Mouse (Mus musculus) intestine, embryonic 14.5 days (tissue): ENCODE data around the gene Nubp2. TPM values are rescaled to one million over a fixed set of nuclear protein-coding genes. Genes with fewer than 3 reads are reported as not detected.

ENCODE experiments used
- ATAC-seq: fragments of 200-750 bp; cut with Nextera tagmentation; replicated peaks from 2 replicates; pipeline ENCODE4 v1.8.0; 2017; ENCODE audit warnings: low read depth, moderate number of reproducible peaks, moderate TSS enrichment, moderate library complexity; ENCODE audit not compliant: low FRiP score, low TSS enrichment
- DNase-seq: peaks from one replicate; pipeline ENCODE4 v3.0.0-alpha.2; 2018; ENCODE audit warnings: low spot score
- H3K27ac ChIP-seq: fragments of 300-500 bp; sonication (generic); 2 replicates; pipeline ENCODE4 v1.5.1; 2014; ENCODE audit warnings: low read depth, mild to moderate bottlenecking, control low read depth
- H3K27me3 ChIP-seq: fragments of 300-500 bp; sonication (generic); replicated peaks from 2 replicates; pipeline ENCODE4 v1.6.1; 2014; ENCODE audit warnings: low read length, control low read depth; ENCODE audit not compliant: control insufficient read depth, insufficient read depth
- H3K36me3 ChIP-seq: fragments of 300-500 bp; sonication (generic); 2 replicates; pipeline ENCODE4 v1.6.1; 2014; ENCODE audit warnings: low read length, control low read depth; ENCODE audit not compliant: control insufficient read depth, insufficient read depth
- H3K4me1 ChIP-seq: fragments of 300-500 bp; sonication (generic); replicated peaks from 2 replicates; pipeline ENCODE4 v1.6.1; 2014; ENCODE audit warnings: low read length, control low read depth, mixed read lengths; ENCODE audit not compliant: control insufficient read depth, insufficient read depth
- H3K4me2 ChIP-seq: fragments of 300-500 bp; sonication (generic); 2 replicates; pipeline ENCODE4 v1.6.1; 2014; ENCODE audit warnings: low read length
- H3K4me3 ChIP-seq: fragments of 300-500 bp; sonication (generic); 2 replicates; pipeline ENCODE4 v1.5.1; 2014; ENCODE audit warnings: low read depth, low read length, control low read depth, mixed read lengths
- H3K9ac ChIP-seq: fragments of 300-500 bp; sonication (generic); 2 replicates; pipeline ENCODE4 v1.6.1; 2014; ENCODE audit warnings: mild to moderate bottlenecking, low read length
- H3K9me3 ChIP-seq: fragments of 300-500 bp; sonication (generic); 2 replicates; pipeline ENCODE4 v1.6.1; 2016; ENCODE audit warnings: low read length, control low read depth; ENCODE audit not compliant: control insufficient read depth
- WGBS: fragments of 180-500 bp; shearing (Covaris S2); extraction: QIAGEN DNeasy Blood & Tissue Kit; methylation state at CpG from one replicate; pipeline ENCODE4 v1.1.7; 2014; 5-methylcytosine and 5-hydroxymethylcytosine counted together
- polyA plus RNA-seq: library from polyadenylated mRNA; unstranded; fragments of >200 nt; fragmentation: Nextera tagmentation; extraction: Ambion mirVana; gene quantifications from 2 replicates; pipeline ENCODE4 v1.2.1, GENCODE M21; 2014

The Nubp2 gene
- polyA plus RNA-seq, 1 experiment from 2014 or later: 61.9 TPM

DNA sequence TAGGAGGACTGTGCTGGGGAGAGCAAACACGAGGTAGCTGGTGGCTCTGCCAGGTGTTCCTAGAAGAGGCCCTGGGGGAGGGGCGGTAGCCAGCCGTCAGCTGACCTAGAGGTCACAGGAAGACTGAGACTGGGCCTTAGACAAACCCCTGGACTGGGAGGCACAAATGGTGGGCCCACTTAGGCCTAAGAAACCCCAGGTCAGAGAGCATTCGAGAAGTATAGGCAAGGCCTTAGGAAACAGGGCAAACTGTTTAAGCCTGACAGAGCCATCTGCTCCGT is 8.1 kb downstream of the Nubp2 start:
- 0 out of 2 replicates have a peak, but pooled peaks cover 5% of the 10 kb centered on the region for H3K4me1 ChIP-seq
- H3K9me3 ChIP-seq: no peaks in the 10 kb centered on the region
- no peak for DNase-seq
- H3K27ac ChIP-seq: no peak overlapping the region
- no peak overlapping the region for H3K4me2 ChIP-seq
- H3K9ac ChIP-seq: no peak overlapping the region
- peaks cover 10% of the 10 kb centered on the region for H3K36me3 ChIP-seq
- no peaks in the 10 kb centered on the region for H3K27me3 ChIP-seq
- WGBS: 24% methylated on average over 5 of the region's 5 CpGs
- ATAC-seq: 0 out of 2 replicates have a peak, but pooled peaks have one; percentile 37
- no peak overlapping the region for H3K4me3 ChIP-seq

DNA sequence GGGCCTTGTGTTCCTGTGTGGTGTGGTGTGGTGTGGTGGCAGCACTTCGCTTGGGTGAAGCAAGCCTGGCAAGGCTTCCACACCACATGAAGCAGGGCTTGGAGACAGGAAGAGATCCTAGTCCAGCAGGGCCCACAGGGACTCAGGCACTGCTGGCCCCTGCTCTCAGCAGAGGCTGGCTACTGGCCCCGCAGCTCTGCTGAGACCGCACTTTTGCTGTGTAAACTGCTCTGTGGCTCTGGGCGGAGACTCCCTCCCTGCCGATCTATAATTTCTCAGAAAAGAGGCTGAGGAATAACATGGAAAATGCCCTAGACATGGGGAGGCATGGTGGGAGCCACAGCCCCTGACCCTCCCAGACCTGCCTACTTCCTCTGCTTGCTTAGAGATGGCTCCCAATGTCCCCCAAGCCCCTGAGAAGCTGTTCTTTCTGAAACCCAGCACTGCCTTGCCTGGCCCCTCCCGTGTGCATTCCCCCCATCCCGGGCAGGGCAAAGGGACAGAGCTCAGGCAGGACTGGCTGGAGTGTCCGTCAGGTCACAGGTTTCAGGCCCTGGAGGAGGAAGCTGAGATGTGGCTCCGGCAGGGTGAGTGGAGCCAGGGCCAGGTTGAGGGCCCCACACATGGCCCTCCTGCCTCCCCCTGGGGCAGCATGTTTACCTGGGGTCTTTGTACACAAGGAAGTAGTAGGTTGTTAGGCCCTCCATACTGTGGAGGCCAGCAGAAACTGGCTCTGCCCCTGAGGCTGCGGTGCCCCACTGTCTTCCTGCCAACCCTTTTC is 8.6 kb downstream of the Nubp2 start:
- WGBS: 41% methylated on average over 10 of the region's 10 CpGs
- Histone ChIP-seq H3K4me1 (0 out of 2 replicates have a peak, but pooled peaks cover 5% of the 10 kb centered on the region), H3K9ac (0 out of 2 replicates have a peak overlapping the region, but pooled peaks have one; percentile 22), H3K4me3 (no peak overlapping the region), H3K36me3 (peaks cover 5% of the 10 kb centered on the region), H3K27ac (no peak overlapping the region), H3K4me2 (no peak overlapping the region), H3K27me3 (no peaks in the 10 kb centered on the region), H3K9me3 (no peaks in the 10 kb centered on the region)
- DNase-seq (no peak), ATAC-seq (no peak)

DNA sequence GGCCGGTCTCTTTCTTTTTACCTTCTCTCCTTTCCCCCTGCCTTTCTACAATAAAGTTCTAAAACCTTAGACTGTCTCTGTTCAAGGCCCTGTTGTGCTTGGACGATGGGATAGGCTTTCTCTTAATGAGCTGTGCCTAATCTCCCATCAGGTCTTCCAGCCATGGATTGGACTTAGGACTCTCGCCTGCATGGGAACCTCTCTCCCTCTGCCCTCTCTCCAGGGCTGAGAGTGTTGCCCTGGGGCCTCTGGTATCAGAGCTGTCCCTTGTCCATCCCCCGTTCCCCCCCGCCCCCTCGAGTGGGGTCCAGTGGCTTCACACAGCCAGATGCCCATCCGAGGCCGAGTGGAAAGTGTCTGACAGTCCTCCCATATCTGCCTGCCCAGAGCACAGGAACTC is 11.2 kb downstream of the Nubp2 start:
- no peaks in the 10 kb centered on the region for H3K27me3 ChIP-seq
- H3K4me1 ChIP-seq: 0 out of 2 replicates have a peak, but pooled peaks cover 5% of the 10 kb centered on the region
- no peak overlapping the region for H3K4me2 ChIP-seq
- WGBS: 80% methylated on average over 8 of the region's 8 CpGs
- ATAC-seq (no peak), DNase-seq (no peak)
- no peaks in the 10 kb centered on the region for H3K36me3 ChIP-seq
- no peaks in the 10 kb centered on the region for H3K9me3 ChIP-seq
- H3K27ac ChIP-seq: no peak overlapping the region
- no peak overlapping the region for H3K4me3 ChIP-seq
- no peak overlapping the region for H3K9ac ChIP-seq

DNA sequence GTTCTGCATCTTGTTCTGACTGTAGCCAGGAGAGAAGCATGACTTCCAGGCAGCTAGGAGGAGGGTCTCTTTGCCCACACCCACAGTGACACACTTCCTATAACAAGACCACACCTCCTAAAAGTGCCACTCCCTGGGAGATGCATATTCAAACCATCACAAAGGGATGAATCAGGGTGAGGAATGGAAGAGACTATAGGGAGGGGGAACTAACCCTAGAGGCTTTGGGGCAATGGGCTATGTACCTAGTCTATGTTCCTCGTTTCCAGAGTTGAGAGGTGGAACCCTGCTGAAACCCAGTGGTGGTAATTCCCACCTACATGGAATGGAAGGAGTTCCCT is 11.8 kb downstream of the Nubp2 start:
- no peak for ATAC-seq
- 62% methylated on average over 1 of the region's 1 CpGs for WGBS
- Histone ChIP-seq H3K4me3 (no peak overlapping the region), H3K27me3 (no peaks in the 10 kb centered on the region), H3K27ac (no peak overlapping the region), H3K4me1 (0 out of 2 replicates have a peak, but pooled peaks cover 5% of the 10 kb centered on the region), H3K9ac (no peak overlapping the region), H3K4me2 (no peak overlapping the region), H3K9me3 (no peaks in the 10 kb centered on the region), H3K36me3 (no peaks in the 10 kb centered on the region)
- no peak for DNase-seq

DNA sequence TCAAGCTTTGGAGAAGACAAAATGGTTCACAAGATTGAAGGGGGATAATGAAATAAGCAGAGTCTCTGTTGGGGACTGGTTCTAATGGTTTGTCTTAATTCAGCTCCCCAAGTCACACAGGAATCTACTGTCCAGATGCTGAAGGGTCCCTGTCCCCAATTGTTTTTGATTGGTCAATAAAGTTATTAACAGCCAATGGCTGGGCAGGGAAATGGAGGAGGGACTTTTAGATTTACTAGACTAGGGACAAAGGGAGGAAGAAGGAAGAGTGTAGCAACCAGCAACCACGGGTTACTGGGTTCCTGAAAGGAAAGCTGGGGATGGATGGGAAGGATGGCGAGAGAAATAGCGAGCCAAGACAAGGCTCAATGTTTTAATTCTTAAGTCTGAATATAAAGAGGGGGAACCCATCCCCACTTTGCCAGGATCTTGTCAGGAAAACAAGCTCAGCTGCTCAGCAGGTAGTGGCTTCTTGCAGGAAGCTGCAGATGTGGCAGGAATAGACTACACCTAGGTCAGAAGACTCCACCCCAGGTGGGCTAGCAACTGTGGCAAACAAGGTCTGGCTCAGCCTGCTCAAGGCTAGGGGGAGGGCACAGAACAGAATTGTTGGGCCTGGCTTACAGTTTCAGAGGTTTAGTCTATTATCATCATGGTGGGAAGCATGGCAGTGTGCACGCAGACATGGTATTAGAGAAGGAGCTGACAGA is 12.3 kb downstream of the Nubp2 start:
- H3K4me3 ChIP-seq: no peak overlapping the region
- H3K4me2 ChIP-seq: no peak overlapping the region
- H3K4me1 ChIP-seq: 0 out of 2 replicates have a peak, but pooled peaks cover 5% of the 10 kb centered on the region
- no peaks in the 10 kb centered on the region for H3K27me3 ChIP-seq
- H3K27ac ChIP-seq: no peak overlapping the region
- no peak overlapping the region for H3K9ac ChIP-seq
- no peaks in the 10 kb centered on the region for H3K9me3 ChIP-seq
- H3K36me3 ChIP-seq: no peaks in the 10 kb centered on the region
- 46% methylated on average over 4 of the region's 4 CpGs for WGBS
- ATAC-seq: no peak
- no peak for DNase-seq

DNA sequence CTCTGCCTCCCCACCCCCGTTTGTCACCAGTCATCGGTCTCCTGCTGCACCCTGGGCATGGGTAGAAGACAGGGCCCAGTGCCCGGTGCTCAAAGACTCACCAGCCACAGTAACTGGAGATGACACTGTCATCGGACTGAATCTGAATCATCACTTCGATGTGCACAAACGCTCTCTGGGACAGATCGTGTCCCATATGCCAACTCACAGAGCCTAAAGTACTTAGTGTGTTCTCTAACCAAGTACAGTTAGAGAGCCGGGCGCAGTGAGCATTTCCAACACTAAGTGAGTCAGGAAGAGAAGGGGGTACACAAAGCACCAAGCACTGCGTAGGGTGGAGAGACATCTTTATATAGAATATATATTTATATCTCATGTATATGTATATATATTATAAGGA is 18.2 kb downstream of the Nubp2 start:
- no peak overlapping the region for H3K4me3 ChIP-seq
- 92% methylated on average over 10 of the region's 10 CpGs for WGBS
- H3K27me3 ChIP-seq: no peaks in the 10 kb centered on the region
- H3K4me2 ChIP-seq: no peak overlapping the region
- no peak overlapping the region for H3K27ac ChIP-seq
- H3K9ac ChIP-seq: no peak overlapping the region
- no peaks in the 10 kb centered on the region for H3K4me1 ChIP-seq
- no peaks in the 10 kb centered on the region for H3K9me3 ChIP-seq
- ATAC-seq: no peak
- no peak for DNase-seq
- H3K36me3 ChIP-seq: peaks cover 8% of the 10 kb centered on the region; the same call in 1 of the 2 replicates

DNA sequence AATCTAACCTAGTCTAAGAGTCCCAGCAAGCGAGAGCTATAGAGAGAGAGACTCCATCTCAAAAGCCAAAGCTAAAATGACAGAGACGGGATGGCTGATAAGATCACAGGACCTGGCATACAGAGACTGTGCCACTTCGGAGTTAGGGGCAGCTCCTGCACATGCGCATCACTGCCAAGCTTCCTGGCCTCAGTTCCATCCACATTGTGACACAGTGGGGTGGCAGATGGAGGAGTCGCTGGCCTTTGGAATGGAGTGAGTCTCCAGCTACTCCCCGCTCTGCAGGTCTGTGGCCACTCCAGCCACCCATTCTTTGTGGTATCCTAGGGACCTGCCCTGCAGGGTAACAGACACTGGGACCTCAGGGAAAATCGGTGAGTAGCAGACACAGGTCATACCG is 20.4 kb downstream of the Nubp2 start, which contains the start of gene Igfals:
Gene Igfals, plus strand, starts transcription at position 222 of the 400 bp plus-strand sequence.
- 91% methylated on average over 8 of the region's 8 CpGs for WGBS

DNA sequence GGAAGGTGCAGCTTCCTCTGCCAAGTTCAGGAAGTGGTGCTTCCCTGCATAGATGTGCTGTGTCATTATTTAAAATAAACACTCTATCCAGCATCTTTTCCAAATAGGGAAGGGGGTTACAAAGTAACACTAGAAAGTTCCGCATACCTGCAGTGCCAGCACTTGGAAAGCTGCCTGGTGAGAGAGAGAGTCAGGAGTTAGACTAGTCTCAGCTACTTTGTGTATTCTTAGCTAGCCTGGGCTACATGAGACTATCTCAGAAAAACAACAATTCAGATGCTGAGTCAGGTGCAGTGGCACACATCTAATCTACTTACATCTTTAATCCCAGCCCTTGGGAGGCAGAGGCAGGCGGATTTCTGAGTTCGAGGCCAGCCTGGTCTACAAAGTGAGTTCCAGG is 24.4 kb downstream of the Nubp2 start:
- Histone ChIP-seq H3K4me3 (no peak overlapping the region), H3K9me3 (no peaks in the 10 kb centered on the region), H3K36me3 (peaks cover 35% of the 10 kb centered on the region), H3K4me2 (no peak overlapping the region), H3K27ac (no peak overlapping the region), H3K27me3 (no peaks in the 10 kb centered on the region), H3K9ac (no peak overlapping the region), H3K4me1 (no peaks in the 10 kb centered on the region)
- ATAC-seq: no peak
- WGBS: 97% methylated on average over 3 of the region's 3 CpGs
- no peak for DNase-seq

More for the DNA sequence above, 20.4 kb downstream of the Nubp2 start, which contains the start of gene Igfals:
- Histone ChIP-seq H3K4me3 (no peak within 1 kb of the TSS), H3K27me3 (no peaks in the 10 kb centered on the region), H3K27ac (no peak within 1 kb of the TSS), H3K9me3 (no peaks in the 10 kb centered on the region), H3K4me2 (no peak within 1 kb of the TSS), H3K9ac (no peak within 1 kb of the TSS), H3K4me1 (no peaks in the 10 kb centered on the region), H3K36me3 (peaks cover 28% of the 10 kb centered on the region)
- DNase-seq (no peak), ATAC-seq (no peak)
